Mouse (Mus musculus): Measurements from ENCODE around the gene A230072I06Rik.

Gene A230072I06Rik

DNA sequence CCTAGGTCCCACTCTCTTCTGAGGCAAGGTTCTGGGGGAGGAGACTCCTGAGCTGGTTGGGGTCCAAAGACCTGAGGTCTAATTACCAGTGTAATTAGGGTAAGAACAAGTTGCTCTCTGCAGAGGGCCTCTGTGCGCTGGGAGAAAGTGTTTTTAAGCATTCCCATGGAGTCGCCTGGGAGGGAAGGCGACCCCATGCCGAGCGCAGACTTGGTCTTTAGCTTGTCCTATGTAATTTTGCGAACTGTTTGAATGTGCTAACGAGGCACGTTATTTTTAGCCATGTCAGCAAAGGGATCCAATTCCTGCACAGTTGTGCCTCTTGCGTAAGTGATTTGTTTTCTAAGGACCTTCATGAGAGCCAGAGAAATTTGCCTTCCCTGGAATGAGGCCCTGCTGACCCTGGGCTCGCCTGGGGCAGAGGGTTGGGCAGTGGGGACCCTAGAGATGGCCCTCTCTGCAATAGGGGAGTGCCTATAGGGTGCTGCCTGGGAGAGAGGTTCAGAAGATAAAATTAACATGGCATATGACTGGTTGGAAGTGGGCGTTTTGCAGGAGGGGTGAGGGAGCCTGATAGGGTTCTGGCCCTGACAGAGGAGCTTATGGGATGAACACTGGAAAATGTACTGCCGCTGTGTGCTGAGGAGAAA, at the start of gene A230072I06Rik:
Gene A230072I06Rik (plus strand): TSS at position 157 of the 650 bp plus-strand sequence.
- no peak for DNase-seq (ENCODE audit: low spot score)

DNA sequence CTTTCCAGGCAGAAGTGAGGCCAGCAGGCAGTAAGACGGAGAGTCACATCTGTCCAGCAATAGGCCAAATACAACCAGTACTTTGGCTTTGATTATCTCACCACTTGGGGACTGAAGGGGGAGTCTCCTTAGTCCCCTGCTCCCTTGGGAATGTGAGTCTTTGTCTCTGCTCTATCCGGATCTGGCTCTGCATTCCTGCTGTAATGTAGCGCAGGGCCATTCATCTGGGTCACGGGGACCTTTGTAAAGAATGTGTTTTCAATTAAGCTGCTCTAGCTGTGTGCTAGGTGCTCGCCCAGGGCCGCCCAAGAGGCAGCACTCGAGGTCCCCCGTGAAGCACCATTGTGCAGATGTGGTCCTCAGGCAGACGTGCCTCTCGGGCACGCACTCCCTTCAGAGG, 44.6 kb upstream of the A230072I06Rik start:
- no peak for DNase-seq (ENCODE audit: low spot score)

DNA sequence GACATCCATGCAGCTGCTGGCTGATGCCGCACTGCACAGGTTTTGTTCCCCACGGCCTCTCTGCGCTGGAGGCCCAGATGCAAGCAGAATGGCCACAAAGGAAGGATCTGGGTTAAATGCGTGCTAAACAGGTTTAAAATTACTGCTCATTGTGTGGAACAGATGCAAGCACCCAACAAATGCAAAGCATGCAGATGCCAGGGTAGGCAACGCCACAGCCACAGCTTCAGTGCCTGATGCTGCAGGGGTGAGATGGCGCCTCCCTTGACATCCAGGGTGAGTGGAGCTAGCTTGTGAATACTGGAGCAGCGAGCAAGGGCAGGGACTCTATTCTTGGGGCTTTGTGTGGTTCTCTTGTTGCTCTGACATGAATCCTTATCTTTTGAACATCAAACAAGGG, 39.8 kb upstream of the A230072I06Rik start:
- DNase-seq (ENCODE audit: low spot score): no peak

DNA sequence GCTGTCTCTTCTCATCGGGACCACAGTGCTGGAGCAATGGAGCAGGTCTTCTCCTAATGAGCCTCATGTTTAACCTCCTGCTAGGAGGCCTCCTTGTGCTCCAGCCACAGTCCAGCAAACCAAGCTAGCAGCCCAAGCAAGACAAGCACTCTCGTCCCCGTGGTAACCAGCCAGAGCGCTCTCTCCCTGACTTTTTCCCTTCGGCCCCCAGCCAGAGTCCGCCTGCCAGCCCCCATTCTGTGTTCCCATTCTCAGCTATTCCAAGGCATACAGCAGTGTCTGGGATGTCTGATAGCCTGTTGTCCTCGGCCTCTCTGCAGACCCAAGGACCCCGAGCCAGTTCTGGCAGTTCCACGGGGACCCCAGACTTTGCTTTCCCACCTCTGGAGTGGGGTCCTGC, 38.5 kb upstream of the A230072I06Rik start:
- no peak for DNase-seq (ENCODE audit: low spot score)

DNA sequence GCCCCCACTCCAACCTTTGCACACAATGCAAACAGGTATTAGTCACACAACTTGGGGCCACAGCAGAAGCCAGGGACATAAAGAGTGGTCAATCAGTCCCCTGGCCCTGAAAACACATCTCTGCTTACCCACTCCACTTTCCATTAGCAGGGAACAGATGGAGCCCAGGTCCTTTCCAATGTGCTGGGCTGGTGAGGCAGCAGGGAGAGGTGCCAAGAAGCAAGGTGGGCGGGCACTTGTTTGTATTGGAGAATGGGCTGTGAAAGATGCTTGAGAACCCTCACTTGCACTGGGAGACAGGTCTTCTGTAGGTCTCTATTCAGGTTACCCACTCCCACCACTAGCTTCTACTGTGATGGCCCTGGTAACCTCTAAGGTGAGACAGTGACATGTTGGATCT, 34.9 kb upstream of the A230072I06Rik start:
- DNase-seq (ENCODE audit: low spot score): no peak

DNA sequence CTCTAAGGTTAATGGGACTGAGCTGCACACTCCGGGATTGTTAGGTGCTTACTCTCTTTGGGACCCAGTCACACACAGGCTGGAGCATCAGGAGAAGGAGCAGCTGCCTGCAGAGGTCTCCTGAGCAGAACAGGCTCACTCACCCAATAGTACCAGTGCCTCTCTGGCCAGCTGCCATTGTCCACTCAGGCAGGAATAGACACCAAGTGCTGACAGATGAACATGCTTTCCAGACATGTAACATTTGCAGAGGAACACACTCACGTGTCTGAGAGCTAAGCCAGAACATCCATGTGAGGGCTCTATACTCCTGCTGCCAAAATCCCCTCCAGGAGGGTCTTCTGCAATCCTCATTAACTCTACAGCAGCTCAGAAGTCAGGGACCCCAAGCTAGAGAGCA, 18.7 kb upstream of the A230072I06Rik start:
- no peak for DNase-seq (ENCODE audit: low spot score)

DNA sequence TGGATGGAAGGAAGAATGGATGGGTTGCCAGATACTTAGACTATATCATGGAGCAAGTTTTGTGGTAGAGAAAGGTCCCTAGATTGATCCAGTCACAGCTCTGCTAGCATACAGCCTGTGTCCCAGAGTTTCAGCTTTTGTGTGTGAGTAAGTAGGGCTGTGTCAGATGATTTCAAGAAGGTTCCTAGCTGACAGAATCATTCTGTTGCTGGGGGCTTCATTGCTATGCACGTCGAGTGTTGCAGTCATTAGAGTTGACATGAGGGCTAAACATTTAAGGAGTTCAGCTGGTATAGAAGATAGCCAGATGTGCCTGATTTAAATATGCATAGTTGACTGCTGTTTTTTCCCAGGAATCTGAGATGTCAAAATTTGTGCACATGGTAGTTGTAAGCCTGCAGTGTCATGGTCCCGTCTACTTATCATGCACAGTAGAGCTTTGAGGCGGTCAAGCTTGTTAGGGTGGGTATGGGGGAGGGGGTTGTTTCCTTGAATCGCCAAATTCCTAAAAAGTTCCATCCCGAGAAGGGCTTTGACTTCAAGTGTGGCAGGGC, 18.1 kb upstream of the A230072I06Rik start:
- no peak for DNase-seq (ENCODE audit: low spot score)

DNA sequence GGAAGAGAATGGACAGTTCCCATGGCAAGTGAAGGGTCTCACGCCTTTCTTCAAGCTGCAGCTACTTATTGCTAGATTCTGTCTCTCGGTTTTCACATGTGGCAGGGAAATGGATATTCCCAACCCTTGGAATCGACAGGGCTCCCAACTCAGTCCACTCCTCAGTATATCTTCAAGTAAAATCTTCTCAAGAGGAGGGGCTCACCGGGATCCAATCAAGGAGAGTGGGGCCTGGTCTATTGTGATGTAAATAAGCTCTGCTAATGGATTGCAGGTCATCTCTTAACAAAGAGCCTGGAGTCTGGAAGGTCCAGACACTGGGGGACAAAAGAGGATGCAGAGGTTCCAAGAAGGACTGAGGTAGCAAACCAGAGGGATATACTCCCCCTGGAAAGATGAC, 17.1 kb upstream of the A230072I06Rik start:
- DNase-seq (ENCODE audit: low spot score): no peak

DNA sequence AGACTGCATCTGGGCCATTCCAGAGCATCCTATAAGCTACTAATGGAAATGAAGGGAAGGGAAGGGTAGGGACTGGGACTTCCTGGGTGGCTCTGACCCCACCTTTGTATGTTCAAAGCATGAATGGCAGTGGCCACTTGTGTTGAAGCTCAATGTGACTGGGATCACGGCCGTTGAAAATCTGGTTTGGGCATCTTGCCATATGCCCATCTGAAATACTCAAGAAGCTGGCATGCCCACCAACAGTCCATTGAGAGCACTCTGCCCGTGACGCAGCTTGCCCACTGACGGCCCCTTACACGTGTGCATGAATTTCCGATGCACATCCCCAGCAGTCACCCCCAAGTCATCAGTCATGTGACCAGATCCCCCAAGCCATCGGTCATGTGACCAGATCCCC, 13.6 kb upstream of the A230072I06Rik start:
- no peak for DNase-seq (ENCODE audit: low spot score)

DNA sequence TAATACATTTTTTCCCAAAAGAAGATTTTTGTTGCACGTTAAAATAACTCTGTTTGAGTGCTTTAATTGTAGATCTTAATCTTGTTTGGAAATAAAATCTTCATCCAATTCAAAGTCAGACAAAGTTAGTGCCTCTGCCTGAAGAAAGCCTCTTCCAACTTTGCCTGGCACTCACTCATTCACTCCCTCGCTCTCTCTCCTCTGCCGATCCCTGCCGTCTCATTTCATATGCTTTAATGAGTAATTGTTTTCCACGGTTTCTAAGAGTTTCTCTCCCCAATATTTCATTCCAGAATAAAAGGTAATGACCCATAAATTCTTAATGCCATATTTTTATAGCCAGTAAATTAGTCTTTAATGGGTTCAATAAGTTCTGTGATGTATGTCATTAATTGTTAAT, 10.8 kb upstream of the A230072I06Rik start:
- DNase-seq (ENCODE audit: low spot score): no peak

DNA sequence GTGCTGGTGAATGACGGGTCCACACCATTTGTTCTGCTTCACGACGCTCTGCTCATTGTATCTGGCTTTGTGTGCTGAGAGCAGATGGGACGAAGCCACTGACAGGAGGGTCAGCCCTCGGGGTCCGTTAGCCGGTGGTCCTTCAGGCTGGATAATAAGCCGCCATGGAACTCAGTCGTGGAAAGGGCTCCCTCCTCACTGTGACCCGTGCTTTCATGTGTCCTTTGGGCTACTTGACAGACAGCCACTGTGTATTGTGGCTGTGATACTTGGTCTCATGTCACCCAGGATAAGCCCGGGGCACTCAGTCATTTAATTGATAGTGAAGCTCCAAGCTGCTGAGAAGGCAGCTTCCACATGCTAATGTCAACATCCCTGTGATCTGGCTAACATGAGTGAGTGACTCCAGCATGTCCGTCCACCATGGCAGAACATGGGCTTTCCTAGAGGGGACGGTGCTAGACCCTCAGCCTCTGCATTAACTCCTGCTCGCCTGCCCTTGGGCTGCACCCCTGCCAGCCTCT, 10.3 kb upstream of the A230072I06Rik start:
- DNase-seq (ENCODE audit: low spot score): no peak

DNA sequence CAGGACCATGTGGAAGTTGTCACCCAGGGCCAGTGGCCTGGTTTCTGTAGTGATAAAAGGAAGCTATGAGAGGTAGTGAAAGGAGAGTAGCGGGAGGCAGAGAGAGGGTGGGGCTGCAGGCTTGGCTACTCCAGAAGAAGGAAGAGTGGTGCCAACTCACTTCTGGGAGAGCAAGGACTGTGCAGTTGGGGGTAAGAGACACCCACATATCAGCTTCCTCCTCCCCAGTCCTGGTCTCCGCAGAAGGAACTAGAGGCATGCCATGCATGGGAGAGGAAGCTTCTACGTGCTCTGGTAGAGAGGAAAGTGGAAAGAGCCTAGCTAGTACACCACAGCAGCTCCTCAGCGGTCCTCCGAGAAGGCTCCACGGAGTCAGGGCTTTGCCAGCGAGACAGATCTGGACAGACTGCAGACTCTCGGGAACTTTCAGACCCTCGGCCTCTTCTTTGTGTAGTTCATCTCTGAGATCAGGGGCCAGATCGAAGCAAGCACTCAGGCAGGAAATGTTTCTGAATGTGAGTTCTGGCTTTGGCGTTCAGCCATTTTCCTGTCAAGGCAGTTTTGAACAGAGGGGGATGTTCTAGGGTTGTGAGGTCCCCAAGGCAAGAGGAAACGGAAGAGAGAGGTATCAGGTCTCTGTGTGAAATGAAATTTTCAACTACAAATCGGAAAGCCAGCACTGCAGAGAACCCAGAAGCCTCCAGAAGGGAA, 1.0 kb downstream of the A230072I06Rik start:
- no peak for DNase-seq (ENCODE audit: low spot score)

DNA sequence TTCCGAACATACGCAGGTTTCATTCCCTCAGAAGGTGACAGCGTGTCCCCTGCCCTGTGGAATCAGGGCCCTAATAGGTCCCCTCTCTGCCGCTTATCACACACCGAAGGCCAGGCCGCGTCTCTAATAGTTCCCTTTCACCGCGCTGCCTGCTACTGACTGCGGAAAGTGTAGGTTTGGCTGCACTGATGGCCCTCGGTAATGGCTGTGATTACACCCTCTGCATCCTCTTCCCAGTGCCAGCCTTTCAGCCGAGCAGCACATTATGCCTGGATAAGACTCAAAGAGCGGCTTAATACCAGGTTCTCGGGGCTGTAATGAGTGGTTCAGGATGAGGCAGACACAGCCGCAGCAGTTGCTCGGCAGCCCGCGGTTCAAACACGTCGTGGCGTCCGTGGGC, 3.5 kb downstream of the A230072I06Rik start:
- DNase-seq (ENCODE audit: low spot score): no peak

DNA sequence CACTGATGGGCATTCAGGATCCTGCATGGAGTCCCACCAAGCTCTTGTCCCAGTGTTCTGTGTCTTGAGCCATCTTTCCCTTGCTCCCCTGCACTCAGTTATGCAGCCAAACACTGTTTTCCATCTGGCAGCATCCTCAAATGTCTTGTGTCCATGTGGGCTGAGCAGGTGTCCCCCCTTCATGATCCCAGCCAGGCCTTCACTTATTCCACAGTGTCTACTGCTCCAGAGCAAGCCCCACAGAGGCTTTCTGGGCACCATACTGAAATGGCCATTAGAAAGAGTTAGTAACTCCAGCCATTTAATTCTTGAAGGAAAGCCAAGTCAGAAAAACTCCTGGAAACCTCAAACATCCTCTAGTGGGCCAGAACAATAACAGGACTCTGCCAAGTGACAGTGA, 11.9 kb downstream of the A230072I06Rik start:
- DNase-seq (ENCODE audit: low spot score): no peak

DNA sequence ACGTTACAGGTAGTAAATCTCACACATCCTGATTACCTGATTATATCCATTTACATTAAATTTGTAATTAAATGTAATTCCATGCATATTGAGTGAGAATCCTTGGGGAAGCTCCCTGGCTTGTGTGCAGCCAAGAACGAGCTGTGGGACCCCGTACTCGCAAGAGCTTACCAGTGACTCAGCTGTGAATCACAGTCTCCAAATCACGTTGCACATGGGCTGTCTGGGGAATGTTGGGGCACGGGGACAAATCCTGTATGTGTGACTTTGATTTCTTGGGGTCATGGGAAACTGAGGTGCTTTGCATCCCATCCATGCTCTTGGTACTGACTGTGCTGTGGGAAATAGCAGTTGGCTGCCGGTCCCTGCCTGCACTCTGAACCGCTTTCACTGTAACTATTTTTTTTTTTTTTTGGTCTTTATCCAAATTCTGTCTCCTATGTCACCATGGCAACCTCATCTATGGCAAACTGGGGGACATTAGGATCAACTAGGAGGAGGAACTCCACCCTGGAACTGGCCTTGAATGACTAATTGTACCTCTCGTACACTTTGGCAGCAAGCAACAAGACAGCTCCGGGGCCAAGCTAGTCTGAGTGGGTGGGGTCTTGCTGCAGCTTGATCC, 19.8 kb downstream of the A230072I06Rik start:
- DNase-seq (ENCODE audit: low spot score): no peak

DNA sequence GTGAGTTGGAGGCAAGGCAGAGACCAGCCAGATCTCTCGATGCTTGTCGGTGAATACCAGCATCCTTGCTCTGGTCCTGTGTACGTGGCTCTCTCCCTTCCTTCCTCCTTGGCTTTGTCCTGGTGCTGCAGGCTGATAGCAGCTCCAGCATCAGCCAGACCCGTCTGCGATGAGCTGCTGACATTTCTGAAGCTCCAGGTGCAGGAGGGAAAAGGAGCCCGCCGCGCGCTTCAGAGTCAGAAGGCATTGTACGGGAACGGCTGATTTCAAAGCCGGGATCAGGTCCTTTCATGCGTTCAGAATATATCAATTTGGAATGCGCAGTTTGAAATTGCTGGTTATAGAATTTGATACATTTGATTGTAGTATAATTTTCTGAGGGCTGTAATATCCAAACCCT, 23.4 kb downstream of the A230072I06Rik start:
- no peak for DNase-seq (ENCODE audit: low spot score)

DNA sequence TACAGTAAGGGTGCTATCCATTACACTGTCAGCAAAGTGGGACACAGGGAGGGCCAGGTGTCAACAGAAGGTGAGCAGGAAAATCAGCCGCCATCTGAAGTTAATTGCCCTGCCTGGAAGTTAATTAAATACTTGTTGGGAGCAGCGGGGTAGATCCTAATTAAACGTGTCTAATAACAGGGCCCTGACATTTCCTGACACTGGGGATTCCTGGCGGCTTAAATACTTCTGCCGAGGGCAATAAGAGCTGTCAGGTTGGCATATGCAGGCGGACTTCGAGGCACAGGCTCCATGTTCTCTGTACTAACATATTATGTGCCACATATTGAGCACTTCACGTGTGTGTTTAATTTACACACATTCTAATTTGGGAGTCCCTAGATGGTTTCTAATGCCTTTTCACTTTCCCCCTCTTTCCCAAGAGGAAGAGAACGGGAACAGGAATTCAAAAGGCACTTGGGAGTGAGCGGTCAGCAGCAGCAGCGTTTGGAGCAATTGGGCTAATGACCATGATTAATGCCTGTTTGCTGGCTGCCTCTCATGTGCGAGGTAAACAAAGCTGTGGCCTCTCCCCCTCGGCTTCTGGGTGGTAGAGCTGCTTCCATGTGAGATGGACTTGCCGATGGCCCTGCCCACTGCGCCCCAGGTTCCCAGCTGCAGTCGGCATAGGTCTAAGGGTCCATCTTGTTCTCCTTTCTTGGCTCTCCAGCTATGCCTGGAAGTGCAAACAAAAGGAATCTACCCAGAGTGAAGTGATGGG, 34.5 kb downstream of the A230072I06Rik start:
- DNase-seq (ENCODE audit: low spot score): no peak

DNA sequence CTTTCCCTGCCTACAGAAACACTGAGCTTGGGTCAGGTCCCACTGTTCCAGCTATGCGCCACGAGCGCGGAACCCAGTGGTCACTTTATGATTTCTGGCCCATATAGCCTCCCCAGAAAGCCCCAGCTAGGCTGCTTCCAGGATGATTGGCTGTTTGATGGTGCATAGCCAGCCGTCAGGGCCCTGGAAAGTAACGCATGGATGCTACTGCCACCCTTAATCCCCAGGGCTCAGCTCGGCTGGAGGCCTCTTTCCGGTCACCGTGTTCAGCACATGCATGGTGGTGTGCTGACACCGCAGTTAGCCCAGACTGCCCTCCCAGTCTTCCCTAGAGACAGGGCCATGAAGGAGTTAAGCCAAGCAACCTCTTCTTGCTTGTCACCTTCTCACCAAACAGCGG, 35.6 kb downstream of the A230072I06Rik start:
- DNase-seq (ENCODE audit: low spot score): no peak

DNA sequence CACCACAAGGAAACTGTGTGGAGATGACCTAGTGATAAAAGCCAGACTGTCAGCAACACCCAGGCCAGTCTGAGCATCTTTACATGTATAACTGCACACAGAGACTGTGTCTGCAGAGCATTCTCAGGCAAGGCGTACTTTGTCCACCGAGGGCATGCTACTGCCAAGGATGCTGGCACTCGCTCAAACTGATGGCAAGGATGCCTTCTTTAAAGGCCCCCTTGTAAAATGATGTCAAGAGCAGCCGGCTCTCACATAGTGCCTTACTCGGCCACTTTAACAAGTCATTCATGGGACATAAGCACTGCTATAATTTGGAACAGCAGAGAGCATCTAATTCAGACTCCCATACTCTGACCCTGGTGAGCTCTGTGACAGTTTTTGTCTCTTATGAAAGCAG, 36.6 kb downstream of the A230072I06Rik start:
- no peak for DNase-seq (ENCODE audit: low spot score)

DNA sequence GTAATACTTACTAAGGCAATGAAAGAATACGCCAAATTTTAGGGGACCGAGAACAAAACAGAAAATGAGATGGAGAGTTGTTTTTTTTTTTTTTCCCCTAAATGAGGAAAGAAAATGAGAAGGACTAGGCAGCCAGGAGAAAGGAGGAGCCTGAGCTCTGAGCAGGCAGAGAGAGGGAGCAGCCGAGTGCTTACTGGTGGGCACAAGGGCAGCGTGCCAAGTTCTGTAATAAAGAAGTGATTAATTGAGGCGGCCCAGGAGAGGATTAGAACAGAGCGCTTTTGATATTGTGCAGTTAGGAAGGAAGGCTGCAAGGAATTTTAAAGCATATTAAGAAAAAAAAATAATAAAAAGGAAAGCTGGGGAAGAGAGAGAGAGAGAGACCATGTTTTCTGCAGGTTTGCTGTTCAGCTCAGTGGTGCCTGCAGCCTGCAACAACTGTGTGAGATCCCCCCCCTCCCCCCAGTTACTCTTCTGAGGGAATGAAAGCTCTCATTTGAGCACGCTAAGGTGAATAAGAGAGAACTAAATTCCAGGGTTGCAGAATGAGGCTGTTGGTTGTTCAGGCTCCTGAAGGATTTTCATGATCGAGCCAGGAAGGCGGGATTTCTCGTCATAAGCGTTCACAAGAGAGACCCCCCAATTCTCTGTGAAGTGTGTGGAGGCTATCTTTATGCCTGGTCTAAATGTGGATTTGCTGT, 41.3 kb downstream of the A230072I06Rik start:
- DNase-seq (ENCODE audit: low spot score): no peak

DNA sequence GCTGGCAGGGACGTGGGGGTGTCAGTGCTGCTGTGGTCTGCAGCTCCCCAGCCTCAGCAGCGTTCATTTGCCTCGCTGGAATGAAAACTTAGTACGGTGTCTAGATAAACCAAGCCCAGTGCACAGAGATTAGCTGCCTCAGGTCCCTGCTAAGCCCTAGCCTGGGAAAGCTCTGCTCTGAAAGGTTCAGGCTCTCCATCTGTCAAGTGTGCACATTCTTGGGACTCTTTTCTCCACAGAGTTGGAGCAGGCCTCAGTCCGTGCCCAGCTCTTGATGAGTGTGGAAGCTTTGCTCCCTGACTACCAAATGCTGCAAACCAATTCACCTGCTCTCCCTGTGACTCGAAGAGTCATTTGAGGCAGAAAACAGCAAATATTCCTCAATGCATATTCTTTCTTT, 43.5 kb downstream of the A230072I06Rik start:
- no peak for DNase-seq (ENCODE audit: low spot score)

DNA sequence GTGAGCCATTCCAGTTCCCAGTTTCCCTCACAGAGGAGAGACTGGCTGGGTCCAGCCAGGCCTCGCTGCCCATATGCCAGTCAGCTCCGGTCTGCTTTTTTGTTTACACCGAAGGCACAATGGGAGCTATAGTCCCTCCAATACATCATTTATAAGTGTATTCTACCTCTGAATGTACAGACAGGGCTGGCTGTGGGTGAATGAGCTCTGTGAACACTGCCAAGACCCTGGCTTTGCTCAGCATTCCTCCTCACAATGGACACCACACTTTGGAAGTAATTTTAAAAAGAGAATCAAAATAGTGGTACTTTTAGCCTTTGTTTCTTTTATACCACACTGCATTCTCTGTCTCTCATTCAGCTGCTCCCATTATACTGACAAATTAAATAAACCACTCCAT, 44.6 kb downstream of the A230072I06Rik start:
- DNase-seq (ENCODE audit: low spot score): no peak
